Mouse (Mus musculus) heart, postnatal 25 days (tissue): ENCODE measurements at regions not wholly inside any gene's neighbourhood (a gene's known extent, or its start where the extent isn't known, plus 50 kb on each side); places are given as distances from the start of the nearest gene placed in this dataset.

ENCODE experiments used
- DNase-seq: peaks from one replicate; pipeline ENCODE4 v3.0.0; 2022; ENCODE audit warnings: low spot score
- intact Hi-C: fragments of 180-260 bp; cut with DNase I; formaldehyde crosslinking; loops from one replicate; pipeline ENCODE4 v1.15.1; 2025

- no peak for DNase-seq
- intact Hi-C loops: no loop called here
Observed at GRCm38 (mm10) chr8:10723332-10723731, 284.9 kb downstream of the Irs2 start.

GRCm38 (mm10) chr8:10722742-10723141, 285.5 kb downstream of the Irs2 start:
- no peak for DNase-seq
- intact Hi-C loops: no loop called here

- intact Hi-C loops: no loop called here
- no peak for DNase-seq
Observed at GRCm38 (mm10) chr8:10722342-10722741, 285.9 kb downstream of the Irs2 start.

- DNase-seq: no peak
- intact Hi-C loops: no loop called here
Observed at GRCm38 (mm10) chr8:10721146-10721862, 287.0 kb downstream of the Irs2 start.

- intact Hi-C loops: no loop called here
- DNase-seq: no peak
Observed at GRCm38 (mm10) chr8:10720398-10720797, 287.9 kb downstream of the Irs2 start.

GRCm38 (mm10) chr8:10719411-10719810, 288.8 kb downstream of the Irs2 start:
- no peak for DNase-seq
- intact Hi-C loops: no loop called here

GRCm38 (mm10) chr8:10717297-10717696, 291.0 kb downstream of the Irs2 start:
- no peak for DNase-seq
- intact Hi-C loops: no loop called here

- intact Hi-C loops: no loop called here
- DNase-seq: no peak
Observed at GRCm38 (mm10) chr8:10716161-10716560, 292.1 kb downstream of the Irs2 start.

GRCm38 (mm10) chr8:10713515-10714042, 294.7 kb downstream of the Irs2 start:
- DNase-seq: no peak
- intact Hi-C loops: no loop called here

GRCm38 (mm10) chr8:10712118-10712689, 296.1 kb downstream of the Irs2 start:
- intact Hi-C loops: no loop called here
- DNase-seq: no peak

GRCm38 (mm10) chr8:10711474-10711873, 296.8 kb downstream of the Irs2 start:
- DNase-seq: no peak
- intact Hi-C loops: no loop called here

- no peak for DNase-seq
- intact Hi-C loops: no loop called here
Observed at GRCm38 (mm10) chr8:10708509-10708908, 299.7 kb downstream of the Irs2 start.

- intact Hi-C loops: no loop called here
- DNase-seq: no peak
Observed at GRCm38 (mm10) chr8:10707122-10707521, 301.1 kb downstream of the Irs2 start.

- no peak for DNase-seq
- intact Hi-C loops: no loop called here
Observed at GRCm38 (mm10) chr8:10705909-10706308, 302.3 kb downstream of the Irs2 start.

- DNase-seq: no peak
- intact Hi-C loops: no loop called here
Observed at GRCm38 (mm10) chr8:10702755-10703154, 305.5 kb downstream of the Irs2 start.

- intact Hi-C loops: no loop called here
- no peak for DNase-seq
Observed at GRCm38 (mm10) chr8:10702248-10702647, 306.0 kb downstream of the Irs2 start.

GRCm38 (mm10) chr8:10701648-10702061, 306.6 kb downstream of the Irs2 start:
- no peak for DNase-seq
- intact Hi-C loops: no loop called here

GRCm38 (mm10) chr8:10701226-10701625, 307.0 kb downstream of the Irs2 start:
- intact Hi-C loops: no loop called here
- DNase-seq: no peak

- no peak for DNase-seq
- intact Hi-C loops: no loop called here
Observed at GRCm38 (mm10) chr8:10699669-10700068, 308.6 kb downstream of the Irs2 start.

- intact Hi-C loops: no loop called here
Observed at GRCm38 (mm10) chr8:10695181-10695580, 313.1 kb downstream of the Irs2 start.

GRCm38 (mm10) chr8:10690659-10691058, 317.6 kb downstream of the Irs2 start:
- intact Hi-C loops: no loop called here
- no peak for DNase-seq

More at GRCm38 (mm10) chr8:10695181-10695580, 313.1 kb downstream of the Irs2 start:
- no peak for DNase-seq

- intact Hi-C loops: no loop called here
- no peak for DNase-seq
Observed at GRCm38 (mm10) chr8:10689881-10690280, 318.4 kb downstream of the Irs2 start.
